Mouse (Mus musculus): Measurements from ENCODE around the gene Zfp598.
A peak's percentile ranks its signal among the peaks of the same experiment; 100 is the strongest.
"Not testable (repeated sequence)": the region's sequence is repeated elsewhere in the genome, so short reads cannot be mapped to it uniquely, and the experiment has no call there.

Zfp598 gene

GRCm38 (mm10) chr17:24687599-24687998 is 18.1 kb downstream of the Zfp598 start:
- DNase-seq (ENCODE audit: low spot score): no peak

- DNase-seq (ENCODE audit: low spot score): peak; percentile 47
Measured at GRCm38 (mm10) chr17:24689251-24690081, 20.0 kb downstream of the Zfp598 start, which contains the start of gene Syngr3. TSS of gene Syngr3 (minus strand) at chr17:24689955.

- peak; percentile 42 for DNase-seq (ENCODE audit: low spot score)
Measured at GRCm38 (mm10) chr17:24692385-24692784, 22.9 kb downstream of the Zfp598 start.

DNA sequence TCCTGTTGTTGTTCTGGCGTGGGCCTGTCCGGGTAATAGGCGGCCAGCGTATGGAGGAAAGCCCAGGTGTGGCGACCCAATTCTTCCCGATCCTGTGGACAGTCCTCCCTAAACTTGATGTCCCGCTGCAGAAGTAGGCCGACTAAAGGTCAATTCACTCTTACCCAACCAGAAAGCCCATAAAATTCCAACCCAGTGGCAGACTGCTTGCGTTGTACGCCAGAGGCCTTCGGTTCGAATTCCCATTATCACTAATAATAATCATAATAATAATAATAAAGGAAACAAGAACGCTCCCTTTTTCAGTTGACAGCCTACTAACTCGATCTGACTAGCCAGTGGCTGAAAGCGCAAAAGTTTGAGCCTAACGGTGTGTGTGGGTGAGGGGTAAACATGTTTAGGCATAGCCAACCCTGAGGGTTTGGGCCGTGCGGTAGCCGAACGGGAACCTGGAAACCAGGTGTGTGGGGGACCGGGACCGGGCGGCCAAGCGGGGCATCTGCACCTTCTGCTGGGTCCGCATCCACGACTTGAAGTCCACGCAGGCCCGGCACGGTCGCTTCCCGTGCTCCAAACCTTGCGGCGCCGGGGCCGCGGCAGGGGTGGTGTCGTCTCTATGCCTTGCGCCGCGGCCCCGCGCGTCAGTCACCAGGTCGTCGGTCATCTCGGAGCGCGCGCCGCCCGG is 26.0 kb downstream of the Zfp598 start:
- DNase-seq (ENCODE audit: low spot score): no peak

- peak; percentile 92 for DNase-seq (ENCODE audit: low spot score)
Measured at GRCm38 (mm10) chr17:24696011-24696697, 26.7 kb downstream of the Zfp598 start, which contains the start of the genes Gfer and Noxo1. TSS of gene Gfer (minus strand) at chr17:24696156. TSS of gene Noxo1 (plus strand) at chr17:24696234.

DNA sequence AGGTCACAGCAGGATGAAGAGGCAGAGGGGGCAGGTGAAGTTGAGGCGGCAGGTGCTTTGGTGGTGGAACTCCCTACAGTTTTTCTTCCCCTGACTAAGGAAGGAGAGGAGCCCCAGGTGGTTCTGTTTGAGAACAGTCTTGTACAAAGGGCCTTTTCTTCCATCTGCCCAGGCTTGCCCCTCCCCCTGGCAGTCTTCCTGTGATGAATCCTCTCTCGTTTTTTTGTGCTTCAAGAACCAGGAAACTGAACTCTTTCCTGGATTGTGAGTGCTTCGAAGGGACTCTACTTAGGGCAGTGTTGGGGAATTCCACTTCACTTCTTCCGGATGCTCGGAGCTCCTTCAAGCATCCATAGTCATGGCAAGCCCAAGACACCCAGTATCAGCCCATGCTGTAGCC is 28.5 kb downstream of the Zfp598 start:
- DNase-seq (ENCODE audit: low spot score): no peak

GRCm38 (mm10) chr17:24698715-24699114 is 29.2 kb downstream of the Zfp598 start:
- DNase-seq (ENCODE audit: low spot score): no peak

DNA sequence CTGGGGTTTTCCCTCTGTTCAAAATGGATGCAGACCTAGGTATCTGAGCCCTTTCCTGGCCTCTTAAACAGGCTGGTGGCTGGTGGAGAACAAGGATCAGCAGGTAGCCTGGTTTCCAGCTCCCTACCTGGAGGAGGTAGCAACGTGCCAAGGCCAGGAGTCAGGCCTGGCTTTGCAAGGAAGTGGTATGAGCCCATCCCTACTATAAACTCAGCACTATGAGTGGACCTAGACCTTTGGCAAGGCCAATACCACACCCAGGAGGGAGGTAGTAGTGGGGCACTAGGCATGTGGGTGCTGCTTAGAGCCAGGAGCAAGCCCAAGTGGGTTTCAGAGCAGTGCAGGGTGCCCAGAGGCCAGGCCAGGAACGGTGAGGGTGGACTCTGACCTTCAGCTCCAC is 30.0 kb downstream of the Zfp598 start:
- no peak for DNase-seq (ENCODE audit: low spot score)

- DNase-seq (ENCODE audit: low spot score): no peak
Measured at GRCm38 (mm10) chr17:24701251-24701650, 31.8 kb downstream of the Zfp598 start.

DNA sequence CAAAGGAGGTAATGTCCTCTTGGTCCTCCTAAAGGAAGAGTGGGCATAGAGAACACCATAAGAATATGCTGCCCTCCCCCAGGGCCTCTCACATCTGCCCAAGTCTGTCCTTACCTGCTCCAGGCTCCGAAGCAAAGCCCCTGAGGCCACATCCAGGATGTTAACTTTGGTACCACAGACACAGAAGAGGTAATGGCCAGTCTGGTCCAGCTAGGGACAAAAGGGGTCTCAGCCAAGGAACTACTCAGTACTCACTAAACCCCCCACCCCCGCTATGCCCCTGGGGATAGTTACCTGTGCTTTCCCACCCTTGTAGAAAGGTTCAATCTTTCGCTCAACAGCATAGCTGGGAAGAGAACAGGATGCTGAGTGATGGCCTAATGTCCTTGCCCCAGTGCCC is 36.3 kb downstream of the Zfp598 start:
- no peak for DNase-seq (ENCODE audit: low spot score)

DNA sequence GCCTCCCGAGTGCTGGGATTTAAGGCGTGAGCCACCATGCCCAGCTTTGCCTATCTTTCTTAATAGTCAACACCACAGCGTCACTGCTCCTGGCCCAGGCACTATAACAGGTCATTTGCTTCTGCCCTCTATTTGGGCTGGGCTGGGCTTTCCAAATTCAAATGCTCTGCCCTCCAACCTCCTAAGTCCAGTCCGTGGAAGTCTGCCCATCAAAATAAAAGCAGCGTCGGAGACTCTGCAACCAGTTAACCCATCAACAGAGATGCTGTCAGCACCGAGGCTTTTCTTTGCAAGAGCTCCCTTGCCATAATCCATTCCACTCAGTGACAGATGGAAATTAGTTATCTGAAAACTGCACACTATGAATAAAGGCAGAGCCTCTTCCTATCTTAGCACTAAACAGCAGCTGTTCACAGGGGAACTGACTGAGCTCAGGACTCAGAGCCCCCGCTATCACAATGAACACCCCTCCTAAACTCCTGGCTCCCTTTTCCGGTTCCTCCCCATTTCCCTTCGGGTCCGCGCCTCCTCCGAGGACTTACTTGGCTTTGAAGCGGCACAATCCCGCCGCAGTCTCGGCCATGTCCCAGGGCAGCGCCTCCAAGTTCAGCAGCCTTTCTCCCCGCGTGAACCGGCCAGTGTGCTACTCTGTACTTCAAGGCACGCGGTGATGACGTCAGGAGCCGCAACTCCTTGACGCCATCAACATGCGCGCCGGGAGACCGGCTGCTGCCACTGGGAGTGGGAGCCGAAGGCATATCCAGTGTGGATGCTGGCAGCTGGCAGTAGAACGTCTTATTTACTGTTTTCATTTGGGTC is 37.7 kb downstream of the Zfp598 start, which contains the start of gene Tbl3:
Gene Tbl3, minus strand, starts transcription at position 679 of the 819 bp plus-strand sequence.
- DNase-seq (ENCODE audit: low spot score): peak; percentile 96

- DNase-seq (ENCODE audit: low spot score): peak; percentile 50
Measured at GRCm38 (mm10) chr17:24707801-24708425, 38.4 kb downstream of the Zfp598 start.

DNA sequence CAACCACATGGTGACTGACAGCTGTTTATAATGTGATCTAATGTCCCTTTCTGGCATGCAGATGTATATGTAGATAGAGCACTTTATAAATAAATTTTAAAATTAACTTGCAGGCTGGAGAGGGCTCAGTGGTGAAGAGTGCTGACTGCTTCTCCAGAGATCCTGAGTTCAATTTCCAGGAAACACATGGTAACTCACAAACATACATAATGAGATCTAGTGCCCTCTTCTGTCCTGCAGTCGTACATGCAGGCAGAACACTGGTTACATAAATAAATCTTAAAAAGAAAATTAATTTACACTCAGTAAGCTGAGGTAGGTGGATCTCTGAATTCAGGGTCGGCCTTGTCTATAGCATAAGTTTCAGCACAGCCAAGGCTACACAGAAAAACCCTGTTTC is 39.2 kb downstream of the Zfp598 start:
- DNase-seq (ENCODE audit: low spot score): peak; percentile 62

DNA sequence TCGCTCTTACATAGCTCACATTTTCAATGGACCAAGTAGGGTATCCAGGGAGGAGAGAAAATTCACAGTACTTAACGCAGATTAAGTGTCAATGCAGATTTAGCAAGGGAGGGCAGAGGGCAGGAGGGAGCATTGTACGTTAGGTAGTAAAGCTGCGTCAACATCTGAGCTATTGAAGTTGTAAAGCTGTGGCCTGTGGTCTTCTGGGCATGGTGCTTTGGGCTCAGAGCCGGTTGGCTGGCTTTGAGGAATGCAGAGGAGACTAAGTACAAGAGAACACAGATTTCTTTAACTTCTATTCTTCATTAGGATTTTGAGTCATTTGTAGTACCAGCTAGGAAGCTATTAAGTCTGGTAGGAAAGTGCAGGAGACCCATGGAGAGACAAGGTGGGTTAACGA is 46.1 kb downstream of the Zfp598 start:
- DNase-seq (ENCODE audit: low spot score): no peak

- DNase-seq (ENCODE audit: low spot score): no peak
Measured at GRCm38 (mm10) chr17:24716166-24716682, 46.7 kb downstream of the Zfp598 start.

- DNase-seq (ENCODE audit: low spot score): no peak
Measured at GRCm38 (mm10) chr17:24717943-24718342, 48.5 kb downstream of the Zfp598 start, which contains the start of the genes Rnf151 and Rps2. TSS of gene Rnf151 (minus strand) at chr17:24718063. TSS of gene Rps2 (plus strand) at chr17:24718116.

- not testable (repeated sequence) for DNase-seq (ENCODE audit: low spot score)
Measured at GRCm38 (mm10) chr17:24718938-24719337, 49.5 kb downstream of the Zfp598 start.

DNA sequence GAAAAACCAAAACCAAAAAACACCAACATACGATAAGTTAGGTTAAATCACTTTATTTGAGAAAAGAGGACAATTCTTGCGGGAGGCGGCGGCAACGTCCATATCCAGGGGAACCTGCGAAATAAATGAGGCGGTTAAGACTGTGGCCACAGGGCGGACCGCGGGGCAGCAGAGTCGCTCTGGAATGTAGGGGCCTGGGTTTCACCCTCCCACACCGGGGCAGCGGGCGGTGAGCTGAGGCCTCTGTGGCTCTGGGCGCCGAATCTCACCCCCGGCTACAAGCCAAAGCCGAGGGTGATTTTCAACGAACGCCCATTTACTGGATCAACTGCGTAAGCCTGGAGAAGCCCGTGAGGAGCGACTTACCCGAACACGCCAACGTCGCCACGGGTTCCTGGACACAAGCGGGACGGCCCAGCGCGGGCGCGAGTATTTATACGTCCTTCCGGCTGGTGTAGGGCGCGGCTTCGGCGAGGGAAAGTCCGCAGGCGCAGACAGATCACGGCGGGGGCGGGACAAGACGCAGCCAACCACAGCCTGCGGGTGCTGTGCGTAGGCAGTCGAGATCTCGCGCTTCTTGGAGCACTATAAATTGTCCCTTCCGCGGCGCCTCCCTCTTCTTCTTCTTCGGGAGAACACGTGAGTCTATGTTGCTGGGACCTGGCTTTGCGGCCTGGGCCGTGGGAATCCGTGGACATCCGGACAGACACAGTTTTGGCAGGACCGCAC is 50.2 kb downstream of the Zfp598 start:
- DNase-seq (ENCODE audit: low spot score): peak; percentile 99

DNA sequence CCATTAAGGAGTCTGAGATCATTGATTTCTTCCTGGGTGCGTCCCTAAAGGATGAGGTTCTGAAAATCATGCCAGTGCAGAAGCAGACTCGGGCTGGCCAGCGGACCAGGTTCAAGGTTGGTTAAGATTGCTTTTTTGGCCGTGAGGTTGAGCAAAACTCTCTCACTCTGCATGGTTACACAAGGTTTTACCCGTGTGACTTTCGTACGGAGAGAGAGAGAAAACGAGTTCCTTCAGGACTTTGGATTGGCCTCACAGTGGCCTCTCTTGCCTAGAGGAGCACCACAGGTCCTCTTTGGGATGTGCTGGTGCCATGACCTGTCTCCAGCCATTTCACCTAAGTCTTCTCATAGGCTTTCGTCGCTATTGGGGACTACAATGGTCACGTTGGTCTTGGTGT is 51.1 kb downstream of the Zfp598 start:
- DNase-seq (ENCODE audit: low spot score): peak; percentile 50

- DNase-seq (ENCODE audit: low spot score): peak; percentile 43
Measured at GRCm38 (mm10) chr17:24721383-24721955, 52.0 kb downstream of the Zfp598 start.

Data from MN1 (cell line).